Mouse (Mus musculus): ENCODE data around the gene Col25a1. TPM values are rescaled to one million over a fixed set of nuclear protein-coding genes. Genes with fewer than 3 reads are reported as not detected.

Col25a1 gene
- total RNA-seq, 2 experiments from 2014 or later: 0.22 to 0.28 TPM

GRCm38 (mm10) chr3:130432818-130433217 is 301.5 kb downstream of the Col25a1 start:
- intact Hi-C loops (cut with DNase I): no loop called here
- no peak for DNase-seq

GRCm38 (mm10) chr3:130436956-130437355 is 305.7 kb downstream of the Col25a1 start:
- DNase-seq: no peak
- intact Hi-C loops (cut with DNase I): no loop called here

- intact Hi-C loops (cut with DNase I): no loop called here
- no peak for DNase-seq
Observed at GRCm38 (mm10) chr3:130439767-130440166, 308.5 kb downstream of the Col25a1 start.

- intact Hi-C loops (cut with DNase I): no loop called here
- no peak for DNase-seq
Observed at GRCm38 (mm10) chr3:130440689-130441088, 309.4 kb downstream of the Col25a1 start.

GRCm38 (mm10) chr3:130443842-130444627 is 312.7 kb downstream of the Col25a1 start:
- no peak for DNase-seq
- intact Hi-C loops (cut with DNase I): no loop called here

GRCm38 (mm10) chr3:130449864-130450263 is 318.6 kb downstream of the Col25a1 start:
- intact Hi-C loops (cut with DNase I): no loop called here
- DNase-seq: no peak

- intact Hi-C loops (cut with DNase I): no loop called here
- DNase-seq: no peak
Observed at GRCm38 (mm10) chr3:130465371-130465770, 334.1 kb downstream of the Col25a1 start.

GRCm38 (mm10) chr3:130473211-130473768 is 342.0 kb downstream of the Col25a1 start:
- intact Hi-C loops (cut with DNase I): no loop called here
- no peak for DNase-seq

GRCm38 (mm10) chr3:130473970-130474369 is 342.7 kb downstream of the Col25a1 start:
- intact Hi-C loops (cut with DNase I): no loop called here
- DNase-seq: no peak

GRCm38 (mm10) chr3:130482513-130482912 is 351.2 kb downstream of the Col25a1 start:
- intact Hi-C loops (cut with DNase I): no loop called here
- no peak for DNase-seq

- no peak for DNase-seq
- intact Hi-C loops (cut with DNase I): no loop called here
Observed at GRCm38 (mm10) chr3:130488839-130489238, 357.5 kb downstream of the Col25a1 start.

GRCm38 (mm10) chr3:130494192-130494591 is 362.9 kb downstream of the Col25a1 start:
- intact Hi-C loops (cut with DNase I): loop anchor here (5.0 kb wide), 1 partner anchor 78 kb away; no protein-coding TSS in a partner anchor
- no peak for DNase-seq

- intact Hi-C loops (cut with DNase I): loop anchor here (5.0 kb wide), 1 partner anchor 77 kb away; no protein-coding TSS in a partner anchor
- DNase-seq: peak; percentile 26 to 53
Observed at GRCm38 (mm10) chr3:130494665-130495396, 363.5 kb downstream of the Col25a1 start.

GRCm38 (mm10) chr3:130497036-130497435 is 365.7 kb downstream of the Col25a1 start:
- no peak for DNase-seq
- intact Hi-C loops (cut with DNase I): no loop called here

- intact Hi-C loops (cut with DNase I): no loop called here
- DNase-seq: no peak
Observed at GRCm38 (mm10) chr3:130501713-130502112, 370.4 kb downstream of the Col25a1 start.

- no peak for DNase-seq
- intact Hi-C loops (cut with DNase I): no loop called here
Observed at GRCm38 (mm10) chr3:130508330-130508729, 377.0 kb downstream of the Col25a1 start.

- no peak for DNase-seq
- intact Hi-C loops (cut with DNase I): no loop called here
Observed at GRCm38 (mm10) chr3:130518457-130518879, 387.2 kb downstream of the Col25a1 start.

- intact Hi-C loops (cut with DNase I): no loop called here
- no peak for DNase-seq
Observed at GRCm38 (mm10) chr3:130521834-130522476, 390.7 kb downstream of the Col25a1 start.

- intact Hi-C loops (cut with DNase I): no loop called here
Observed at GRCm38 (mm10) chr3:130523019-130523418, 391.7 kb downstream of the Col25a1 start.

GRCm38 (mm10) chr3:130524367-130525137 is 393.3 kb downstream of the Col25a1 start:
- no peak for DNase-seq
- intact Hi-C loops (cut with DNase I): no loop called here

More at GRCm38 (mm10) chr3:130523019-130523418, 391.7 kb downstream of the Col25a1 start:
- DNase-seq: no peak

All from gastrocnemius, postnatal 36 days (tissue).